Mouse (Mus musculus) ES-Bruce4 (cell line): ENCODE measurements at regions not wholly inside any gene's neighbourhood (a gene's known extent, or its start where the extent isn't known, plus 50 kb on each side); places are given as distances from the start of the nearest gene placed in this dataset.

Experiments
- CTCF ChIP-seq: IDR thresholded peaks from one replicate; pipeline ENCODE4 v1.8.1; 2011; ENCODE audit warnings: low read depth, low read length
- POLR2A ChIP-seq: IDR thresholded peaks from one replicate; pipeline ENCODE4 v1.8.1; 2011; ENCODE audit warnings: low read length; ENCODE audit not compliant: insufficient read depth

- no peak for TF ChIP-seq POLR2A
- TF ChIP-seq CTCF = no peak
These were observed 176.0 kb downstream of the Mreg start for GRCm38 (mm10) chr1:72036141-72036540.
